In genomic region chr17:84474312-84474711, GRCm38 (mm10) we compare ENCODE assay signal across 13 mouse cellular contexts. TPM values are rescaled to one million over a fixed set of nuclear protein-coding genes. Genes with fewer than 3 reads are reported as not detected.
DNase-seq lines count a peak whose midpoint lies in the region; ATAC-seq and TF ChIP-seq lines count a peak whose summit lies in the region.
"Had no signal": no experiment of that assay in that cellular context is flagged by ENCODE, and none has a peak within 500 bp of the region (broad histone marks: within the 10 kb centered on the region; RNA-seq: fewer than 3 reads in every experiment).

No protein-coding gene starts in this region.

- no peak overlapping the region for H3K27ac ChIP-seq in gastrocnemius, adult 2 months
- no peak overlapping the region for H3K27ac ChIP-seq in midbrain, postnatal 0 days (ENCODE audit: low read depth, low read length)
- H3K27ac ChIP-seq in midbrain, embryonic 13.5 days = no peak overlapping the region
- H3K27ac ChIP-seq: macrophage had no signal

- peak; percentile 40 for TF ChIP-seq CTCF in gastrocnemius, adult 2 months (IDR thresholded peaks at IDR 0.05)
- TF ChIP-seq CTCF in midbrain, postnatal 0 days (IDR thresholded peaks at IDR 0.05) = peak; percentile 81

- no peak overlapping the region for H3K4me3 ChIP-seq in gastrocnemius, adult 2 months
- no peak overlapping the region for H3K4me3 ChIP-seq in midbrain, postnatal 0 days (ENCODE audit: low read depth, low read length)
- H3K4me3 ChIP-seq in midbrain, embryonic 13.5 days (replicated peaks) = no peak overlapping the region

- WGBS in midbrain, postnatal 0 days = 57% methylated on average over 4 of the region's 4 CpGs
- WGBS in midbrain, embryonic 13.5 days = 64% methylated on average over 4 of the region's 4 CpGs

- H3K27me3 ChIP-seq in midbrain, postnatal 0 days (ENCODE audit: insufficient read depth, low read length) = no peaks in the 10 kb centered on the region
- H3K27me3 ChIP-seq in midbrain, embryonic 13.5 days = no peaks in the 10 kb centered on the region

- H3K9me3 ChIP-seq in midbrain, postnatal 0 days (ENCODE audit: low read length) = no peaks in the 10 kb centered on the region
- no peaks in the 10 kb centered on the region for H3K9me3 ChIP-seq in midbrain, embryonic 13.5 days

- H3K36me3 ChIP-seq in midbrain, postnatal 0 days (ENCODE audit: insufficient read depth, low read length) = no peaks in the 10 kb centered on the region
- H3K36me3 ChIP-seq in midbrain, embryonic 13.5 days = no peaks in the 10 kb centered on the region

- H3K9ac ChIP-seq in midbrain, postnatal 0 days (replicated peaks; ENCODE audit: low read length, poor library complexity, severe bottlenecking) = no peak overlapping the region
- H3K9ac ChIP-seq in midbrain, embryonic 13.5 days (replicated peaks) = no peak overlapping the region

- intact Hi-C loops in gastrocnemius, adult 2 months (cut with DNase I) = no loop called here

- H3K4me2 ChIP-seq in midbrain, postnatal 0 days (ENCODE audit: low read depth, low read length, poor library complexity, severe bottlenecking) = no peak overlapping the region
- no peak overlapping the region for H3K4me2 ChIP-seq in midbrain, embryonic 13.5 days (replicated peaks)

- DNase-seq in gastrocnemius, adult 2 months = no peak
- DNase-seq in gastrocnemius, postnatal 4 days (ENCODE audit: low spot score in 2 of 2) = no peak
- peak; percentile 24 for DNase-seq in layer of hippocampus, adult 11-12 months (ENCODE audit: low spot score)
- DNase-seq in layer of hippocampus, postnatal 14 days (ENCODE audit: low spot score in 2 of 2) = no peak
- peak; percentile 59 for DNase-seq in midbrain, postnatal 0 days (ENCODE audit: low spot score)
- peak; percentile 15 for DNase-seq in retina, postnatal 1 day
- DNase-seq in thymus, adult 18-20 months = no peak
- DNase-seq: cerebellum, postnatal 25 days; gastrocnemius, postnatal 10 days; thymus, postnatal 14 days had no signal

- no peaks in the 10 kb centered on the region for H3K4me1 ChIP-seq in midbrain, postnatal 0 days (ENCODE audit: insufficient read depth, low read length)
- H3K4me1 ChIP-seq in midbrain, embryonic 13.5 days (replicated peaks) = no peaks in the 10 kb centered on the region

- no peak for ATAC-seq in midbrain, postnatal 0 days (ENCODE audit: low FRiP score)
- ATAC-seq in midbrain, embryonic 13.5 days = no peak
- ATAC-seq: CD4-positive, CD25-positive, alpha-beta regulatory T cell, adult 4 months had no signal

RNA-seq across cellular contexts. Expression of gene Thada, which starts 8.3 kb away (rescaled TPM):
- total RNA-seq in gastrocnemius, adult 2 months (2021) = 1 to 10 TPM; 5.6 to 6.8 TPM
- total RNA-seq in gastrocnemius, postnatal 4 days (2021) = 10 to 100 TPM; 12.2 to 15.0 TPM
- total RNA-seq in layer of hippocampus, postnatal 14 days (2021) = 10 to 100 TPM; 13.0 to 14.4 TPM
- total RNA-seq in midbrain, postnatal 0 days (2014; rRNA removed) = 12.2 and 24.1 TPM in 2 replicates
- polyA plus RNA-seq in midbrain, postnatal 0 days (2015; fragmentation: Nextera tagmentation; extraction: Ambion mirVana) = 2.8 and 4.3 TPM in 2 replicates
- 6.8 and 7.6 TPM in 2 replicates for polyA plus RNA-seq in midbrain, embryonic 13.5 days (2015; fragmentation: Nextera tagmentation; extraction: Ambion mirVana)

RNA-seq across cellular contexts. Expression of gene Plekhh2, which starts 37.4 kb away (rescaled TPM):
- total RNA-seq in gastrocnemius, adult 2 months (2021) = 1 to 10 TPM in 1 of 2 experiments, under 1 TPM in 1; 0.77 to 1.7 TPM
- total RNA-seq in gastrocnemius, postnatal 4 days (2021) = 10 to 100 TPM; 11.7 to 18.0 TPM
- total RNA-seq in layer of hippocampus, postnatal 14 days (2021) = 1 to 10 TPM; 4.4 to 4.9 TPM
- total RNA-seq in midbrain, postnatal 0 days (2014; rRNA removed) = 3.1 and 4.3 TPM in 2 replicates
- 1.2 and 1.6 TPM in 2 replicates for polyA plus RNA-seq in midbrain, postnatal 0 days (2015; fragmentation: Nextera tagmentation; extraction: Ambion mirVana)
- polyA plus RNA-seq in midbrain, embryonic 13.5 days (2015; fragmentation: Nextera tagmentation; extraction: Ambion mirVana) = 1.6 and 1.7 TPM in 2 replicates
- polyA plus RNA-seq: CD4-positive, CD25-positive, alpha-beta regulatory T cell, adult 4 months had no signal

Comparison
In these comparisons a context has a peak if more than half of its experiments do, and no peak if none do; other contexts are left out.
1. DNase-seq: peak in layer of hippocampus, adult 11-12 months (single experiment), midbrain, postnatal 0 days (single experiment) and retina, postnatal 1 day (single experiment); none in gastrocnemius, adult 2 months (single experiment), gastrocnemius, postnatal 4 days (0 of 2), layer of hippocampus, postnatal 14 days (0 of 2) and thymus, adult 18-20 months (0 of 2).